Mouse (Mus musculus) limb, embryonic 12.5 days (tissue): ENCODE measurements around the gene Rpl36al. TPM values are rescaled to one million over a fixed set of nuclear protein-coding genes. Genes with fewer than 3 reads are reported as not detected.
"Not testable (repeated sequence)": the region's sequence is repeated elsewhere in the genome, so short reads cannot be mapped to it uniquely, and the experiment has no call there.

Experiments
- ATAC-seq: fragments of 200-750 bp; cut with Nextera tagmentation; 2 replicates; pipeline ENCODE4 v1.8.0; 2017; ENCODE audit warnings: low read depth, moderate TSS enrichment; ENCODE audit not compliant: insufficient number of reproducible peaks, insufficient read depth, low FRiP score, low TSS enrichment
- H3K27ac ChIP-seq: fragments of 300-500 bp; sonication (generic); 2 replicates; pipeline ENCODE4 v1.5.1; 2016; ENCODE audit warnings: mild to moderate bottlenecking, moderate library complexity
- H3K27me3 ChIP-seq: fragments of 300-500 bp; sonication (generic); 2 replicates; pipeline ENCODE4 v1.6.1; 2016; ENCODE audit warnings: mild to moderate bottlenecking, moderate library complexity
- H3K36me3 ChIP-seq: fragments of 300-500 bp; sonication (generic); 2 replicates; pipeline ENCODE4 v1.6.1; 2016; ENCODE audit warnings: mild to moderate bottlenecking, moderate library complexity
- H3K4me1 ChIP-seq: fragments of 300-500 bp; sonication (generic); replicated peaks from 2 replicates; pipeline ENCODE4 v1.6.1; 2016
- H3K4me2 ChIP-seq: fragments of 300-500 bp; sonication (generic); 2 replicates; pipeline ENCODE4 v1.6.1; 2016; ENCODE audit warnings: mild to moderate bottlenecking, moderate library complexity
- H3K4me3 ChIP-seq: fragments of 300-500 bp; sonication (generic); replicated peaks from 2 replicates; pipeline ENCODE4 v1.5.1; 2016; ENCODE audit warnings: mild to moderate bottlenecking
- H3K9ac ChIP-seq: fragments of 300-500 bp; sonication (generic); replicated peaks from 2 replicates; pipeline ENCODE4 v1.6.1; 2016; ENCODE audit warnings: mild to moderate bottlenecking, moderate library complexity
- H3K9me3 ChIP-seq: fragments of 300-500 bp; sonication (generic); 2 replicates; pipeline ENCODE4 v1.6.1; 2016; ENCODE audit warnings: mild to moderate bottlenecking, moderate library complexity
- WGBS: fragments of 180-500 bp; shearing (Covaris S2); methylation state at CpG from one replicate; pipeline ENCODE4 v1.1.7; 2016; 5-methylcytosine and 5-hydroxymethylcytosine counted together
- polyA plus RNA-seq: library from polyadenylated mRNA; unstranded; fragments of >200 nt; fragmentation: Nextera tagmentation; extraction: Ambion mirVana; gene quantifications from 2 replicates; pipeline ENCODE4 v1.2.1, GENCODE M21; 2016

The Rpl36al gene
- polyA plus RNA-seq, 1 experiment from 2014 or later, result 558 TPM

DNA sequence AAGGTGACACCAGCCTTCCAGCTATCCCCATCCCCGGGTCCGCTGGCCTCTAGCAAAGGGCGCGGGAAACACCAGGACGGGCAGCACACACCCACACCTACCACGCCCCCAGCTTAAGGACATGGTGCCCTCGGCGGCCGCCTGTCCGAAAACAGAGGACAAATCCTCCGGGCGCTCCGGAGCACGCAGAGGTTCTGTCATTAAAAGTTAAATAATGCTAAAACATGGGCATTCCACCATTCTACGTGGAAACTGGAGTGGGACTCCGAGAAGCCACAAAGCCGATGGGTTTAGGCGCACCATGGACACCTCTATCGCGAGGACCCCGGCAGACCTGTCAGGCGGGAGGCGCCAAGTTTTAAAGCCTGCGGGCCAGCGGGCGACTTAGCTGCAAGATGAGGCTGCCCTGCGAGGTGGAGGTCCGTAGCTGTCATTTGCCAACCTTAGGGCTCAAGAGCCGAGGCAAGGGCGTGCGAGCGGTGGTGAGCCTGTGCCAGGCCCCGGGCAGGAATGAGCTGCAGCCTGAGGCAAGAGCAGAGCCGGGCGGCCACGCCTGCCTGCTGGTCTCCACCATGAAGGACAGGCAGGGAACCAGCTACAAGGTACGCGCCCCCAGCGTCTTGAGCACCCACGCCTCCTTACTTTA is 15.3 kb downstream of the Rpl36al start, which contains the start of gene Lrr1:
Lrr1 (plus strand) TSS at position 354 of the 646 bp plus-strand sequence.
- Histone ChIP-seq H3K4me3 (peak within 1 kb of the TSS; percentile 69), H3K4me1 (peaks cover 9% of the 10 kb centered on the region), H3K27me3 (no peaks in the 10 kb centered on the region), H3K4me2 (peak within 1 kb of the TSS; percentile 94), H3K27ac (peak within 1 kb of the TSS; percentile 73), H3K36me3 (peaks cover 17% of the 10 kb centered on the region), H3K9me3 (no peaks in the 10 kb centered on the region), H3K9ac (peak within 1 kb of the TSS; percentile 66)
- under 1% methylated on average over 39 of the region's 40 CpGs for WGBS
- ATAC-seq, result peak; percentile 88

DNA sequence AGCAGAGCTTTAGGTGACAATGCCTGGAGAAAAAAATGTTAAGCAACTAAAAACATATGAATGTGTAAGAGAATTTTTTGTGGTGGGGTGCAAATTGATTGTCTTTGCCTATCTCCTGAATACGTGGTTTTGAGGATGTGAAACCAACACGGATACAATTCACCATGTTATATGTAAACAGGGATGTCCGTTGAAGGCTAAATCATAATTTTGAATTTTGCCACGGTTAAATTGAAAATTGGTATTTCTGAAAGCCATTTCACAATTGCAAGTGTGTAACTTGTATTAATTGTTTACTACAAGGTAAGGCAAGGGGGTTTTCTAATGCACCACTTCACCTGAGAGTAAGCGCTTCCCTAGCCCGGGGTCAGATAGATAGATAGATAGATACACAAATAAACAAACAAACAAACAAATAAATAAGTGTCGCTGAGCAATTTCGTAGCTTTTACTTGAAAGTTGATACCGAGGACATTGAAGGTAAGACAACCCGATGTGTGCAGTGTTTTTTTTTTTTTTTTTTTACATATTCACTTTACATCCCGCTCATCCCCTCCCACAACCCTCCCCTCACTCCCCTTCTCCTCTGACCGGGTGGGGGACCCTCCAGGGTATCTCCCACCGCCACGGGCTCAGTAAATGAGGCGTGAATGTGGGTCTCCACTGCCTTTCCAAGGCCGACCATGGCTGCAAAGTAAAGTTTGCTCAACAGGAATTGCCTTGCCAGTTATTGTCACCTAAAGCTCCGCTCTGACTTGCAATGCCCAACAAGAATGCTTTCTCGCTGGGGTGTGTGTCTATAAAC is 16.0 kb downstream of the Rpl36al start:
- Histone ChIP-seq H3K4me1 (peaks cover 9% of the 10 kb centered on the region), H3K9ac (peak overlapping the region; percentile 66), H3K36me3 (peaks cover 10% of the 10 kb centered on the region; the same call in 1 of the 2 replicates), H3K9me3 (no peaks in the 10 kb centered on the region), H3K27ac (peak overlapping the region; percentile 73; the same call in 1 of the 2 replicates), H3K4me3 (peak overlapping the region; percentile 69), H3K4me2 (peak overlapping the region; percentile 94), H3K27me3 (no peaks in the 10 kb centered on the region)
- 0 out of 2 replicates have a peak, but pooled peaks have one; percentile 22 for ATAC-seq
- 9% methylated on average over 18 of the region's 18 CpGs for WGBS

DNA sequence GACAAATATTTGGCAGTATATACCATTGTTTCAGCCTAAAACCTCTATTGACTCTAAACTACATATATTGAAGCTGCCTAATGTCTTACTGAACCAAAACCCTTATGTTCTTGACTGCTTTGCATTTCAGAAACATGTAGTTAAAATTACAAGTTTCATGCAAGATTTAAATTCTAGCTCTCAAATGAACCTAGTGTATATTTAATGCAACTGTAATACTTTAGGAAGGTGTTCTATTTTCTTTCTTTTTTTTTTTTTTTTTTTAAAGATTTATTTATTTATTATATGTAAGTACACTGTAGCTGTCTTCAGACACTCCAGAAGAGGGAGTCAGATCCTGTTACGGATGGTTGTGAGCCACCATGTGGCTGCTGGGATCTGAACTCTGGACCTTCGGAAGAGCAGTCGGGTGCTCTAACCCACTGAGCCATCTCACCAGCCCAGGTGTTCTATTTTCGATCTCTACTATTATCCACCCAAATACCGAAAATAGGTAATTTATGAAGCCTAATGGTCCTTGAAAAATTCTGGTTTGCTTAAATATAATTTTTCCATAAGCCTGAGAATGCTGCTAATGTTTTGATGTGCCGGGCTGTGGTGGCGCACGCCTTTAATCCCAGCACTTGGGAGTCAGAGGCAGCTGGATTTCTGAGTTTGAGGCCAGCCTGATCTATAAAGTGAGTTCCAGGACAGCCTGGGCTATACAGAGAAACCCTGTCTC is 16.9 kb downstream of the Rpl36al start:
- H3K9ac ChIP-seq, result not testable (repeated sequence)

DNA sequence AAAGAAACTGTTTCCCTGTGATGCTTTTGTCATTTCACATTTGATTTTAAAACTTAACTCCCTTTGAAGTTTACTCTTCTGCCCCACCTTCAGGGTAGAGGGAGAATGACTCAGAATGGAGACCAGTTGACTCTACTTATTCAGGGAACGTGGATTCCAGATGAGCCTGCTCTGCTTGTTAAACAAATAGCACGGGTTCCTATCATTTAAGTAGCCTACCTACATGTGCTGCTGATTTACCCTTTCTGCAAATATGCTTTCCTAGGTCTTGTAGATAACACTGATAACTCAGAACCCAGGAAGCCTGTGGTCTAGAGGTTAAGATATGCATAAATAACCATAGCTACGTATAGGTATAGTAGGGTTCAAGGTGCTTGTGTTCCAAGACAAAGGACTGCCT is 19.0 kb downstream of the Rpl36al start:
- H3K27ac ChIP-seq, result no peak overlapping the region
- H3K9me3 ChIP-seq, result no peaks in the 10 kb centered on the region
- H3K9ac ChIP-seq, result no peak overlapping the region
- H3K4me2 ChIP-seq, result no peak overlapping the region
- no peaks in the 10 kb centered on the region for H3K27me3 ChIP-seq
- peaks cover 5% of the 10 kb centered on the region for H3K4me1 ChIP-seq
- H3K36me3 ChIP-seq, result no peaks in the 10 kb centered on the region
- WGBS, result 56% methylated on average over 3 of the region's 3 CpGs
- ATAC-seq, result no peak
- no peak overlapping the region for H3K4me3 ChIP-seq

More for the DNA sequence above, 16.9 kb downstream of the Rpl36al start:
- not testable (repeated sequence) for H3K9me3 ChIP-seq, H3K36me3 ChIP-seq, H3K27ac ChIP-seq, H3K4me2 ChIP-seq, H3K4me3 ChIP-seq, H3K4me1 ChIP-seq, H3K27me3 ChIP-seq, ATAC-seq
- 71% methylated on average over 8 of the region's 8 CpGs for WGBS

DNA sequence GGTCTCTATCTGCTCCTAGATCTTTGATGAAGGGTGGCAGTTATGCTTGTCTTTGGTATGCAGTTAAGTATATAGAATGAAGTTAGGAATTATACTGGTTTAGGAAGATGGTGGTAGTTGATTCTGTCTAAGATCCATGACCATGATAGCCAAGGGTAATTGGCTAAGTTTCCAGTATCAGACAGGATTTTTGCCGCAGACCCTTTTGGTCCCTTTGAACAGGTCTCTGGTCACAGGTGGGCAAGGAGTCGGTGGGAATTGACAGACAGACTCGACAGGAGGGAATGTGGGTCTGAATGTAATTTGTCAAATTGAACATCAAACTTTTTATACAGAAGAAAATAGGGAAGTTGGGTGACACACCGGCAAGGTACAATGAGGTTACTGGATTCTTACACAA is 20.3 kb downstream of the Rpl36al start:
- H3K4me3 ChIP-seq, H3K36me3 ChIP-seq, ATAC-seq, H3K9me3 ChIP-seq, H3K9ac ChIP-seq, H3K27ac ChIP-seq, H3K4me2 ChIP-seq, H3K4me1 ChIP-seq, H3K27me3 ChIP-seq: not testable (repeated sequence)
- WGBS, result 89% methylated on average over 4 of the region's 4 CpGs

DNA sequence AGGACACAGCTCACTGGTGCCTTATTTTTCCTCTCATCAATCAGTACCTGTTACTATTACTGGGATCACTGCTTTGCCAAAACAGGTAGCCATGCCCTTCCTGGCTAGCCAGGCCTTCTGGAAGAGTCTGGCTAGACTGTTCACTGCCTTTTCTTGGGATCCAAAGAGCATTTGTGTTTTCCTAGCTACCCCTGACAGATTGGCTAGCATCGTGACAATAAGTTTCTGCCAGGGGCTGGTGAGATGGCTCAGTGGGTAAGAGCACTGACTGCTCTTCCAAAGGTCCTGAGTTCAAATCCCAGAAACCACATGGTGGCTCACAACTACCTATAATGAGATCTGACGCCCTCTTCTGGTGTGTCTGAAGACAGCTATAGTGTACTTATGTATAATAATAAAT is 23.2 kb downstream of the Rpl36al start:
- H3K36me3 ChIP-seq, result peaks cover 18% of the 10 kb centered on the region
- not testable (repeated sequence) for ATAC-seq, H3K9me3 ChIP-seq, H3K4me3 ChIP-seq, H3K4me1 ChIP-seq, H3K27ac ChIP-seq, H3K4me2 ChIP-seq, H3K9ac ChIP-seq, H3K27me3 ChIP-seq
- WGBS, result 76% methylated on average over 2 of the region's 2 CpGs

DNA sequence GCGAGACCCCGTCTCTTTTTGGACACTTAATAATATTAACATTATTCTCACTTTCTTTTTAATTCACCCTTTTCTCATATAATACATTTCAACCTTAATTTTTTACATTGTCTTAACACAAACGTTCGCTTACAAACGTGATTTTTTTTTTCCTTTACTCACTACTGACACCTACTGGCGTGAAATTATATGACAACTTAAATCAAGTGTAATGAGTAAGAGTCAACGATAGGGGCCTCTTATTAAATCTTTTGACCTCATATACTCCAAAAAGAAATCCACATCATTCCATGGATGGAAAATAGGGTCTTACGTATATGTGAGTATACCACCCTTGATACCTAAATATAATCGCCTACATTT is 24.3 kb downstream of the Rpl36al start:
- peak overlapping the region; percentile 2; the same call in 1 of the 2 replicates for H3K4me2 ChIP-seq
- H3K36me3 ChIP-seq, result peaks cover 19% of the 10 kb centered on the region
- no peak for ATAC-seq
- H3K4me1 ChIP-seq, result peaks cover 6% of the 10 kb centered on the region; the same call in 1 of the 2 replicates
- H3K27me3 ChIP-seq, result no peaks in the 10 kb centered on the region
- no peak overlapping the region; the same call in 1 of the 2 replicates for H3K4me3 ChIP-seq
- 5% methylated on average over 9 of the region's 9 CpGs for WGBS
- H3K27ac ChIP-seq, result no peak overlapping the region
- H3K9me3 ChIP-seq, result no peaks in the 10 kb centered on the region
- H3K9ac ChIP-seq, result no peak overlapping the region

DNA sequence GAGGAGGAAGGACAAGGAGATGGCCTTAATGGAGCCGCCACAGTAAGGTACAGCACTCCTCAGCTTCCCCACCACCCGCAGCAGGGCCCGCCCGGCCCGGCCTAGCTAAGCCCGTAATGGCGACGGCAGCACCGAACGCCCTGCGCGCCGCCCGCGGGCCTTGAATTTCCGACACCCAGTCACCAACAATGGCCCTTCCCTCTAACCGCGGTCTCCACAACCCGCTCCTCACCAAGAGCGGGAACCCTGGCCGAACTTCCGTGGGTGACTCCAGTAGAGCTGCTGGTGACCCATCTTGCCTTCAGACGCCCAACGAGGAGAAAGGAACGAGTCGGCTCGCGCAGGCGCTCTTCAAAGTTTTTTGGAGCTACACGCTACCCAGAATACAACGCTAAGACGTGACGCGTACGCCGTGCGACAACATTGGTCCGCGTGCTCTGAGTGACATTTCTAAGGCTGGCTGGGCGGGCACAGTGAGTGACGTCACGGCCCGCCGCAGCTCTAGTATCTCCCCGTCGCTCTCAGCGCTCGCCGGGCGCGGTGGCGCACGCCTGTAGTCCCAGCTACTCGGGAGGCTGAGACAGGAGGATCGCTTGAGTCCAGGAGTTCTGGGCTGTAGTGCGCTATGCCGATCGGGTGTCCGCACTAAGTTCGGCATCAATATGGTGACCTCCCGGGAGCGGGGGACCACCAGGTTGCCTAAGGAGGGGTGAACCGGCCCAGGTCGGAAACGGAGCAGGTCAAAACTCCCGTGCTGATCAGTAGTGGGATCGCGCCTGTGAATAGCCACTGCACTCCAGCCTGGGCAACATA is 24.9 kb downstream of the Rpl36al start, which contains the start of gene Rps29:
Rps29 (minus strand) TSS at position 422 of the 813 bp plus-strand sequence.
- Histone ChIP-seq H3K4me2 (peak within 1 kb of the TSS; percentile 70), H3K36me3 (peaks cover 19% of the 10 kb centered on the region), H3K4me3 (peak within 1 kb of the TSS; percentile 71), H3K9ac (peak within 1 kb of the TSS; percentile 90), H3K27ac (peak within 1 kb of the TSS; percentile 94)
- under 1% methylated on average over 63 of the region's 68 CpGs for WGBS
- H3K4me1 ChIP-seq, H3K27me3 ChIP-seq, H3K9me3 ChIP-seq: not testable (repeated sequence)
- peak; percentile 99 for ATAC-seq

DNA sequence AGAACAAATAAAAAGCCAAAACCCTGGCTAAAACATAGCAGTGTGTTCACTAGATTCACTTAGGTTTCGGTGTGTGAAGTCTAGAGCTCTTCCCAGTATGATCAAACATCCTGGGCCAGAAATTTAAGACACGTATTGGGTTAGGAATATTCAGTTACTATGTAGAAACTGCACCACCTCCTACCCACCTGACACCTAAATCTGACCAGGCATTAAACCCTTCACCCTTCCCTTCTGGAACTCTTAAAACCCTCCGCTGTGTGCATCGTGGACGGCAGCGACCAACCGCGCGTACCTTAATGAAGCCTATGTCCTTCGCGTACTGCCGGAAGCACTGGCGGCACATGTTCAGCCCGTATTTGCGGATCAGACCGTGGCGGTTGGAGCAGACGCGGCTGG is 25.5 kb downstream of the Rpl36al start:
- no peak for ATAC-seq
- Histone ChIP-seq H3K36me3 (peaks cover 19% of the 10 kb centered on the region), H3K9me3 (no peaks in the 10 kb centered on the region), H3K4me1 (peaks cover 6% of the 10 kb centered on the region; the same call in 1 of the 2 replicates), H3K4me2 (peak overlapping the region; percentile 70), H3K27me3 (no peaks in the 10 kb centered on the region), H3K9ac (peak overlapping the region; percentile 90), H3K27ac (peak overlapping the region; percentile 94), H3K4me3 (peak overlapping the region; percentile 71)
- WGBS, result 2% methylated on average over 19 of the region's 19 CpGs

DNA sequence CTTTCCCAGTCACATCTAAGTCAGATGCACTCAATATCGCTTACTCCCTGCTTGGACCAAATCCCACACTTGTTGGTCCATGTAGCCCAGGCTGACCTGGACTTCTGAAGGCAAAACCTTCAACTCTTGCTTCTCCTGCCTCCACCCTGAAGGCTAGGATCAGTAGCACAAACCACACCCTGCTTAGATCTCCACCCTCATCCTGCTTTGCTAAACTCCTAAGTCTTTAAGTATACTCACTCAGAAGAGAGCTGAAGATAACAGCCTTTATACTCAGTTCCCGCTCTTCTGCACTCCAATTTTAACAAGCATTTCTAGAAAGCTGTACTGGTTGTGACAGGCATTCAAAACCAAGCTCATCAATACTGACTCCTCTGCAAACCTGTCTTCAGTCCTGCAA is 26.8 kb downstream of the Rpl36al start:
- Histone ChIP-seq H3K27ac (no peak overlapping the region), H3K9me3 (no peaks in the 10 kb centered on the region), H3K9ac (no peak overlapping the region), H3K27me3 (no peaks in the 10 kb centered on the region), H3K36me3 (peaks cover 19% of the 10 kb centered on the region), H3K4me2 (no peak overlapping the region), H3K4me1 (peaks cover 6% of the 10 kb centered on the region; the same call in 1 of the 2 replicates), H3K4me3 (no peak overlapping the region)
- 94% methylated on average over 2 of the region's 2 CpGs for WGBS
- no peak for ATAC-seq
